Mouse (Mus musculus): ENCODE results near the gene Plcb1. TPM values are rescaled to one million over a fixed set of nuclear protein-coding genes. Genes with fewer than 3 reads are reported as not detected.
A peak's percentile ranks its signal among the peaks of the same experiment; 100 is the strongest.

Plcb1 gene
- polyA plus RNA-seq, 1 experiment: 6.4 TPM

- Histone ChIP-seq H3K4me1 (ENCODE audit: control insufficient read depth, insufficient read depth, low read length) (0 out of 2 replicates have a peak, but pooled peaks cover 3% of the 10 kb centered on the region), H3K4me3 (ENCODE audit: insufficient read depth, low read length) (no peak overlapping the region), H3K27ac (ENCODE audit: insufficient read depth, low read length) (peak overlapping the region; percentile 50; the same call in 1 of the 2 replicates)
- TF ChIP-seq CTCF (IDR thresholded peaks at IDR 0.05; ENCODE audit: borderline replicate concordance, insufficient read depth, low read length) (no peak), POLR2A (IDR thresholded peaks at IDR 0.05; ENCODE audit: low read depth, low read length) (no peak)
Measured at GRCm38 (mm10) chr2:135474107-135474506, 688.2 kb downstream of the Plcb1 start.

- TF ChIP-seq CTCF (IDR thresholded peaks at IDR 0.05; ENCODE audit: borderline replicate concordance, insufficient read depth, low read length): no peak
- TF ChIP-seq POLR2A (IDR thresholded peaks at IDR 0.05; ENCODE audit: low read depth, low read length): no peak
- H3K27ac ChIP-seq (ENCODE audit: insufficient read depth, low read length): no peak overlapping the region
- H3K4me1 ChIP-seq (ENCODE audit: control insufficient read depth, insufficient read depth, low read length): no peaks in the 10 kb centered on the region
- no peak overlapping the region for H3K4me3 ChIP-seq (ENCODE audit: insufficient read depth, low read length)
Measured at GRCm38 (mm10) chr2:135485248-135485647, 699.4 kb downstream of the Plcb1 start.

- Histone ChIP-seq H3K4me1 (ENCODE audit: control insufficient read depth, insufficient read depth, low read length) (no peaks in the 10 kb centered on the region), H3K4me3 (ENCODE audit: insufficient read depth, low read length) (no peak overlapping the region), H3K27ac (ENCODE audit: insufficient read depth, low read length) (no peak overlapping the region)
- TF ChIP-seq CTCF (IDR thresholded peaks at IDR 0.05; ENCODE audit: borderline replicate concordance, insufficient read depth, low read length): no peak
- TF ChIP-seq POLR2A (IDR thresholded peaks at IDR 0.05; ENCODE audit: low read depth, low read length): no peak
Measured at GRCm38 (mm10) chr2:135488277-135488676, 702.4 kb downstream of the Plcb1 start.

GRCm38 (mm10) chr2:135489127-135489526 is 703.3 kb downstream of the Plcb1 start:
- TF ChIP-seq CTCF (IDR thresholded peaks at IDR 0.05; ENCODE audit: borderline replicate concordance, insufficient read depth, low read length): no peak
- TF ChIP-seq POLR2A (IDR thresholded peaks at IDR 0.05; ENCODE audit: low read depth, low read length): no peak
- no peaks in the 10 kb centered on the region for H3K4me1 ChIP-seq (ENCODE audit: control insufficient read depth, insufficient read depth, low read length)
- no peak overlapping the region for H3K4me3 ChIP-seq (ENCODE audit: insufficient read depth, low read length)
- H3K27ac ChIP-seq (ENCODE audit: insufficient read depth, low read length): no peak overlapping the region

- H3K27ac ChIP-seq (ENCODE audit: insufficient read depth, low read length): no peak overlapping the region
- H3K4me1 ChIP-seq (ENCODE audit: control insufficient read depth, insufficient read depth, low read length): no peaks in the 10 kb centered on the region
- H3K4me3 ChIP-seq (ENCODE audit: insufficient read depth, low read length): no peak overlapping the region
- TF ChIP-seq POLR2A (IDR thresholded peaks at IDR 0.05; ENCODE audit: low read depth, low read length) (no peak), CTCF (IDR thresholded peaks at IDR 0.05; ENCODE audit: borderline replicate concordance, insufficient read depth, low read length) (no peak)
Measured at GRCm38 (mm10) chr2:135492777-135493176, 706.9 kb downstream of the Plcb1 start.

- no peak for TF ChIP-seq CTCF (IDR thresholded peaks at IDR 0.05; ENCODE audit: borderline replicate concordance, insufficient read depth, low read length)
- TF ChIP-seq POLR2A (IDR thresholded peaks at IDR 0.05; ENCODE audit: low read depth, low read length): no peak
- H3K4me1 ChIP-seq (ENCODE audit: control insufficient read depth, insufficient read depth, low read length): no peaks in the 10 kb centered on the region
- H3K27ac ChIP-seq (ENCODE audit: insufficient read depth, low read length): no peak overlapping the region
- H3K4me3 ChIP-seq (ENCODE audit: insufficient read depth, low read length): no peak overlapping the region
Measured at GRCm38 (mm10) chr2:135496553-135496952, 710.7 kb downstream of the Plcb1 start.

GRCm38 (mm10) chr2:135497251-135497650 is 711.4 kb downstream of the Plcb1 start:
- no peaks in the 10 kb centered on the region for H3K4me1 ChIP-seq (ENCODE audit: control insufficient read depth, insufficient read depth, low read length)
- H3K27ac ChIP-seq (ENCODE audit: insufficient read depth, low read length): no peak overlapping the region
- H3K4me3 ChIP-seq (ENCODE audit: insufficient read depth, low read length): no peak overlapping the region
- no peak for TF ChIP-seq POLR2A (IDR thresholded peaks at IDR 0.05; ENCODE audit: low read depth, low read length)
- no peak for TF ChIP-seq CTCF (IDR thresholded peaks at IDR 0.05; ENCODE audit: borderline replicate concordance, insufficient read depth, low read length)

GRCm38 (mm10) chr2:135500872-135501271 is 715.0 kb downstream of the Plcb1 start:
- Histone ChIP-seq H3K4me3 (ENCODE audit: insufficient read depth, low read length) (no peak overlapping the region), H3K4me1 (ENCODE audit: control insufficient read depth, insufficient read depth, low read length) (no peaks in the 10 kb centered on the region), H3K27ac (ENCODE audit: insufficient read depth, low read length) (no peak overlapping the region)
- TF ChIP-seq CTCF (IDR thresholded peaks at IDR 0.05; ENCODE audit: borderline replicate concordance, insufficient read depth, low read length) (no peak), POLR2A (IDR thresholded peaks at IDR 0.05; ENCODE audit: low read depth, low read length) (no peak)

GRCm38 (mm10) chr2:135503328-135503997 is 717.6 kb downstream of the Plcb1 start:
- TF ChIP-seq POLR2A (IDR thresholded peaks at IDR 0.05; ENCODE audit: low read depth, low read length) (no peak), CTCF (IDR thresholded peaks at IDR 0.05; ENCODE audit: borderline replicate concordance, insufficient read depth, low read length) (no peak)
- H3K4me3 ChIP-seq (ENCODE audit: insufficient read depth, low read length): no peak overlapping the region
- no peaks in the 10 kb centered on the region for H3K4me1 ChIP-seq (ENCODE audit: control insufficient read depth, insufficient read depth, low read length)
- no peak overlapping the region for H3K27ac ChIP-seq (ENCODE audit: insufficient read depth, low read length)

- Histone ChIP-seq H3K4me1 (ENCODE audit: control insufficient read depth, insufficient read depth, low read length) (no peaks in the 10 kb centered on the region), H3K27ac (ENCODE audit: insufficient read depth, low read length) (no peak overlapping the region), H3K4me3 (ENCODE audit: insufficient read depth, low read length) (no peak overlapping the region)
- TF ChIP-seq POLR2A (IDR thresholded peaks at IDR 0.05; ENCODE audit: low read depth, low read length) (no peak), CTCF (IDR thresholded peaks at IDR 0.05; ENCODE audit: borderline replicate concordance, insufficient read depth, low read length) (no peak)
Measured at GRCm38 (mm10) chr2:135503998-135504354, 718.1 kb downstream of the Plcb1 start.
